Mouse (Mus musculus): ENCODE measurements around the gene Gm3752. TPM values are rescaled to one million over a fixed set of nuclear protein-coding genes. Genes with fewer than 3 reads are reported as not detected.
"Not testable (repeated sequence)": the region's sequence is repeated elsewhere in the genome, so short reads cannot be mapped to it uniquely, and the experiment has no call there.

Gene Gm3752
- not detected for total RNA-seq (2021)

DNA sequence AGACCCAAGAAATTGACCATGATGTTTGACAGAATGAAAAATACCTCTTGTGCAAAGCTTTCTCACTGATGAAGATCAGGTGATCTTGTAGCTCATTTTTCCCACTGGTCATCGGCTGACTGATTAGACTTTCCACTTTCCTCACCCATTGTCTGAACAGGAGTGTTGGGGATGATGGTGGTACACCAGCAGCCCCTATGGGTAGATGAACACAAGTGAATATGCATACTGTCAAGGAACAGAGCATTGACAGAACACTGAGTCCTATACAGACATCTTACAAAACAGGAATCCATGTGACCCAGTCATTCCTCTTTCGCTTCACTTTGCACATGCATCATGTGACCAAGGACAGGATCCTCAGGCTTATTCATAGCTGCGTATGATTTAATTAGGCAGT lies at the start of gene Gm3752:
Gm3752 (minus strand) TSS at position 101 of the 400 bp plus-strand sequence.
- DNase-seq; intact Hi-C loops (cut with DNase I): not testable (repeated sequence)

- peak in 1 of 2 experiments; percentile 1 for DNase-seq
- intact Hi-C loops (cut with DNase I): not testable (repeated sequence)
Observed at GRCm38 (mm10) chr14:7488731-7489130, 5.2 kb upstream of the Gm3752 start.

GRCm38 (mm10) chr14:7450817-7451216 lies 32.7 kb downstream of the Gm3752 start, which contains the start of gene Gm3755:
TSS of gene Gm3755 (minus strand) at chr14:7450917.
- DNase-seq; intact Hi-C loops (cut with DNase I): not testable (repeated sequence)

- intact Hi-C loops (cut with DNase I); DNase-seq: not testable (repeated sequence)
Observed at GRCm38 (mm10) chr14:7422496-7422895, 61.1 kb downstream of the Gm3752 start.

Other genes with a start within 250 kb of the Gm3752 start
- gene Gm3727, start 219.0 kb downstream of the Gm3752 start, total RNA-seq (2021): not detected
- under 1 TPM; 0.33 TPM for gene Gm3739, start 168.7 kb downstream of the Gm3752 start, total RNA-seq (2021)
- gene Gm5797, start 151.4 kb downstream of the Gm3752 start, total RNA-seq (2021): not detected
- not detected for gene Gm8374, start 118.6 kb downstream of the Gm3752 start, total RNA-seq (2021)
- gene Gm3755, start 32.8 kb downstream of the Gm3752 start, total RNA-seq (2021): not detected
- 1 to 10 TPM; 1.3 TPM for gene Gm3558, start 84.8 kb upstream of the Gm3752 start, total RNA-seq (2021)
- gene Gm10338, start 111.8 kb upstream of the Gm3752 start, total RNA-seq (2021): not detected
- not detected for gene Gm10128, start 160.2 kb upstream of the Gm3752 start, total RNA-seq (2021)

Measured in heart, postnatal 36 days (tissue).